Mouse (Mus musculus) midbrain, embryonic 10.5 days (tissue): ENCODE measurements around the gene Olfr874. TPM values are rescaled to one million over a fixed set of nuclear protein-coding genes. Genes with fewer than 3 reads are reported as not detected.

Source experiments
- DNase-seq: peaks from one replicate; pipeline ENCODE4 v3.0.0-alpha.2; 2017; ENCODE audit warnings: low spot score
- H3K27ac ChIP-seq: fragments of 300-500 bp; sonication (generic); replicated peaks from 2 replicates; pipeline ENCODE4 v1.5.1; 2016; ENCODE audit warnings: mild to moderate bottlenecking
- H3K27me3 ChIP-seq: fragments of 300-500 bp; sonication (generic); 2 replicates; pipeline ENCODE4 v1.6.1; 2016; ENCODE audit warnings: low read depth, mild to moderate bottlenecking; ENCODE audit not compliant: poor library complexity, severe bottlenecking
- H3K36me3 ChIP-seq: fragments of 300-500 bp; sonication (generic); 2 replicates; pipeline ENCODE4 v1.6.1; 2016; ENCODE audit warnings: mild to moderate bottlenecking, moderate library complexity
- H3K4me1 ChIP-seq: fragments of 300-500 bp; sonication (generic); 2 replicates; pipeline ENCODE4 v1.6.1; 2016
- H3K4me3 ChIP-seq: fragments of 300-500 bp; sonication (generic); 2 replicates; pipeline ENCODE4 v1.5.1; 2016; ENCODE audit warnings: mild to moderate bottlenecking, moderate library complexity
- H3K9me3 ChIP-seq: fragments of 300-500 bp; sonication (generic); replicated peaks from 2 replicates; pipeline ENCODE4 v1.6.1; 2016; ENCODE audit warnings: mild to moderate bottlenecking
- WGBS: fragments of 180-500 bp; shearing (Covaris S2); methylation state at CpG from one replicate; pipeline ENCODE4 v1.1.7; 2016; 5-methylcytosine and 5-hydroxymethylcytosine counted together
- polyA plus RNA-seq: library from polyadenylated mRNA; unstranded; fragments of >200 nt; fragmentation: Nextera tagmentation; extraction: Ambion mirVana; gene quantifications from 2 replicates; pipeline ENCODE4 v1.2.1, GENCODE M21; 2016

The Olfr874 gene
- polyA plus RNA-seq, 1 experiment from 2014 or later = not detected

DNA sequence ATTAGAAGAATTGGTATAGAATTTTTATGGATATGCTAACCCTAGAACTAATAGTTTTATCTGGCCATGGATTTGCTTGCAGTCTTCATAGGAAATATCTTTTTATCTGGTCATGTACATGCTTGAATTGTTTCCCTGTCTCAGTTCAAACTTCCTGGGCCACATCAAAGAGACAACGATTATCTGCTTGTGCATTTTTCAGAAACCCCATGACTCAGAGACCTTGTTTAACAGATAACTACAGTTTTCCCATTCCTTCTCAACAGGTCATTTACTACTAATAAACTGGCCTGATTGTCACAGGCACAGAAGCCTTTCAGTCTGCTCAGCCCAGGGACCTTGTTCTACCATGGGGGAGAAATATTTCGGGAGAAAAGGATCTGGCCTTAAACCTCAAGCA, 41.5 kb downstream of the Olfr874 start:
- Histone ChIP-seq H3K9me3 (no peaks in the 10 kb centered on the region), H3K27ac (no peak overlapping the region), H3K27me3 (no peaks in the 10 kb centered on the region; the same call in 1 of the 2 replicates), H3K4me1 (peaks cover 20% of the 10 kb centered on the region), H3K36me3 (no peaks in the 10 kb centered on the region), H3K4me3 (no peak overlapping the region)
- 81% methylated on average over 2 of the region's 2 CpGs for WGBS
- DNase-seq = no peak

Other genes with a start within 250 kb of the Olfr874 start
- gene Esam, start 217.0 kb upstream of the Olfr874 start, polyA plus RNA-seq = 28.6 and 31.5 TPM in 2 replicates
- 0.39 and 0.66 TPM in 2 replicates for gene Vsig2, start 205.9 kb upstream of the Olfr874 start, polyA plus RNA-seq
- 1.1 and 1.3 TPM in 2 replicates for gene Nrgn, start 192.2 kb upstream of the Olfr874 start, polyA plus RNA-seq
- gene Siae, start 189.4 kb upstream of the Olfr874 start, polyA plus RNA-seq = 6.5 and 7.0 TPM in 2 replicates
- gene Spa17, start 131.4 kb upstream of the Olfr874 start, polyA plus RNA-seq = 13.5 and 13.9 TPM in 2 replicates
- 133 and 142 TPM in 2 replicates for gene Tbrg1, start 87.8 kb upstream of the Olfr874 start, polyA plus RNA-seq
- 0.17 and 0.22 TPM in 2 replicates for gene Panx3, start 75.9 kb upstream of the Olfr874 start, polyA plus RNA-seq
- gene Olfr160, start 28.9 kb upstream of the Olfr874 start, polyA plus RNA-seq = not detected in 2 replicates
- gene Olfr875, start 26.8 kb downstream of the Olfr874 start, polyA plus RNA-seq = not detected in 2 replicates
- gene Olfr876, start 57.9 kb downstream of the Olfr874 start, polyA plus RNA-seq = not detected in 2 replicates
- gene Olfr877, start 109.2 kb downstream of the Olfr874 start, polyA plus RNA-seq = not detected in 2 replicates
- not detected in 2 replicates for gene Olfr145, start 151.6 kb downstream of the Olfr874 start, polyA plus RNA-seq
- not detected in 2 replicates for gene Olfr878, start 172.7 kb downstream of the Olfr874 start, polyA plus RNA-seq
- gene Olfr881, start 246.7 kb downstream of the Olfr874 start, polyA plus RNA-seq = not detected in 2 replicates